Mouse (Mus musculus) c-Kit-positive CD71-positive TER-119-negative erythroid progenitor cells, embryonic 14.5 days (primary cell): ENCODE measurements around the gene Skp1a.

Experiments used
- DNase-seq: peaks from one replicate; pipeline ENCODE4 v3.0.0-alpha.2; 2013; ENCODE audit warnings: low read depth

The Skp1a gene

DNA sequence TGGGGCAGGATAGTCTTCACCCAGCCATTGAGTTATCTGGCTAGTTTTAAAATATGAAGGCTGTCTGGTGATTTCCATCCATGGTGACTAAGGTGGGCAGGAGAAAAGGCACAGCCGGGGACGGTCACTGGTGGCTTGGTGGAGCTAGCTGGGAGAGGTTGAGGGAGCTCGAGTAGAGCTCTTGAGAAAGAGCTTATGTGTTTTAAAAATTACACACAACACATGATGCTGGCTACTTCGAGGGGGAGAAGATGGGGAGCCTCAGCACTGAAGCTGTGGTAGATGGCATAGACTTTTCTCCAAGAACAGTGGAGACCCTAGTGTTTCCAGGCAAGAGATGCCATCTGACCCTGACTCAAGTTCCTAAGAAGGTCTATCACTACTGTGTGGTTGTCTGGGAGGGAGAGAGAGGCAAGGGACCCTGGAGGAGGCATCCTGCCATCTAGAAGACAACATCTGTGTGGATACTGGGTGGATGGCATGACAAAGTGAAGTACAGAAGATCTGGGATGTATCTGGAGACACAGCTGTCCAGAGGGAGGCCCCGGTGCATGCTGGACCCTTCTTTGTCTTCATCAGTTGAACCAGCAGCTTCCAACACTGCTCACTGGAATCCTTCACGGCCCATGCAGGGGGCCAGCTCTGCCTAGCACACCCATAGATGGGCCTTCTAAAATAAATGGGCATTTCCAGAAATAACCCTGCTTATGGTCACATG lies 45.8 kb downstream of the Skp1a start:
- DNase-seq, result no peak

DNA sequence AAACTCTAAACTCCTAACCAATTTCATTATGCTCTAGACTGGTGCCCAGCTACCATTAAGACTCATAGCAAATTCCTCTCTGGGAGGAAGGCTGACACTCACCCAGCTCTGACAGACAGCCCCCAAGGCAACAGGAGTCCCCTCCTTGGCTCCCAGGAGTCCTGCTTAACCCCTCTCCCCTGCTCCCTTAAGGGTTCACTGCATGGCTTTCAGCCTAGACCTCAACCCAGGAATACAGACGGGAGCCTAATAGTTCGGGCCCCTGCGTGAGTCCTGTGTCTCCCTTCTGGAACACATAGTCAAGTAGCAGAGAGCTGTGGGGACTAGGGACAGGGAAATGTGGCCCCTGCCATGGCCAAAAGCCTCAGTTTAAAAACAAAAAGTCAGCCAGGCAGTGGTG lies 46.4 kb downstream of the Skp1a start:
- no peak for DNase-seq

DNA sequence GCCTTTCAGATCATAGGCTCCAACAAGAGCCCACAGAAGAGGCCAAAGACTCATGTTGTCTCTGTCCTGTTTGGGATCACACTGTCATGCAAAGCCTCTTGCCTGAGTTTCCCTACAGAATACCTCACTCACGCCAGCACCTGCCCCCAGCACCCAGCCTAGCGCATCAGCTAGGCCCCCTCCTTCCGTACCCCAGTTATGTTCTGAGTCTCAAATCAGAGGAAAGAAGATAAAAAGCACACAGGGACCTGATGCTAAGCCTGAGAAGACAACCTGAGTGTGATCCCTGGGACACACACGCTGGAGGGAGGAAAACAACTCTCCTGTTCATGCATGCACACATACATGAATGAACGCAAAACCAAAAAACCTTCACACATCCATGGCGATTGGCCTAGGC lies 47.2 kb downstream of the Skp1a start:
- DNase-seq, result no peak

DNA sequence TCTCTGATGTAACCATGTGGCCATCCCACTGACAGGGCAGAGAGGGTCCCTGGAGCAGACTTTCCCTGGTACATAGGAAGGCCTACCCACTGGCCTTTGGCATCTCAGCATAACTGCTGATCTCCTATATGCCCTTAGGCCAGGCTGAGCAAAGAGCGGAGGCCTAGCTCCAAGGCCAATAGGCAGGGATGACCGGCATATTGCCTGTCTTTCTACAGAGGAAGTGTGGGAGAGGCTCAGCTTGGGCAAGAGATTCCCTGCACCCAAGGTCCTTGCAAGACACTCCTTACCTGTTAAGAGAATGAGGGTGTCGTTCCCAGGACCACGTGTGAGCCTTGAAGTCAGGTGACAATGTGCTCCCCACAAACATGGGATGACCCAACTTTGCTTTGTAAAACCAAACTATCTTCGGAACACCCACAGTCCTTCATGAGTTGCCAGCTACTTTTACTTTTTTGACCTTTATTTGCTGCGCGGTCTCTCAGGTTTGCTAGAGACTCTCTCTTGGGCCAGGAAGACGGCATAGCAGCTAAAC lies 47.9 kb downstream of the Skp1a start:
- DNase-seq, result no peak

DNA sequence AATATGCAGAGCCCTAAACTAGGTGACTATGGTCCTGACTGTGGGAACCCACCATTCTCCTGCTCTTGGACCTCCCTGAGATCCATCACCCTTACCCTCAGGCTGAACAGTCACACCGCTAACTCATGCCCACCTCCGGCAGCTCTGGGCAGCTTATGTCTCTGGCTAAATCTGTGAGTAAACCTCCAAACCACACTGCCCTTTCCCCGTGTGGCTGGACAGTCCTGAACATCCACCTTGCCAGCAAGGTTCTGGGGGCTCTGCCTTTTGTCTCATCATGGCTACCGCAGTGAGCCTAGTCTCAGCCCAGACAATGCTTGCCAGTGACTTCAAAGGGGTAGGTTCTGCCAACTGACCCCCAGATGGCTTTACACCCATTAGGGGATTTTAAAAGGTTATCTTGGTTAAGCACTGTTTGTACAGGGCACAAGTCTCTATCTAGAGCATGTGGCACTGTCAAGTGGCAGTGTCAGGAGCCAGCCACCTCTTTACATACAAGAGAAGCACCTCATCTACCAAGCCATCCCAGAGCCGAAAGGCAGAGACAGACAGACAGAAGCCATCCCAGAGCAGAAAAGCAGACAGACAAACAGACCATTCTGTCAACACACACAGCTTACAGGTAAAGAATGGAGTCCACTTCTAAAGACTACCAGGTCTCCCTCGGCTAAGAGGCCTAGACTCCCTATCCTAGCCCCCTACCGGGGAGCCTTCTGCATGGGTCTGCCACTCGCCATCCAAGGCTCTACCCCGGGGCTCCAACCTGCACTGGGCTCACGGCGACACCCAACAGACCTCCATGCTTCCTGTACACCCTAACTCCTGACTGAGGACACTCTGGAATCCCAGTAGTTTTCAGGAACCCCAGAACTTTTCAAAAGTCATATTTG lies 49.0 kb downstream of the Skp1a start:
- DNase-seq, result no peak

DNA sequence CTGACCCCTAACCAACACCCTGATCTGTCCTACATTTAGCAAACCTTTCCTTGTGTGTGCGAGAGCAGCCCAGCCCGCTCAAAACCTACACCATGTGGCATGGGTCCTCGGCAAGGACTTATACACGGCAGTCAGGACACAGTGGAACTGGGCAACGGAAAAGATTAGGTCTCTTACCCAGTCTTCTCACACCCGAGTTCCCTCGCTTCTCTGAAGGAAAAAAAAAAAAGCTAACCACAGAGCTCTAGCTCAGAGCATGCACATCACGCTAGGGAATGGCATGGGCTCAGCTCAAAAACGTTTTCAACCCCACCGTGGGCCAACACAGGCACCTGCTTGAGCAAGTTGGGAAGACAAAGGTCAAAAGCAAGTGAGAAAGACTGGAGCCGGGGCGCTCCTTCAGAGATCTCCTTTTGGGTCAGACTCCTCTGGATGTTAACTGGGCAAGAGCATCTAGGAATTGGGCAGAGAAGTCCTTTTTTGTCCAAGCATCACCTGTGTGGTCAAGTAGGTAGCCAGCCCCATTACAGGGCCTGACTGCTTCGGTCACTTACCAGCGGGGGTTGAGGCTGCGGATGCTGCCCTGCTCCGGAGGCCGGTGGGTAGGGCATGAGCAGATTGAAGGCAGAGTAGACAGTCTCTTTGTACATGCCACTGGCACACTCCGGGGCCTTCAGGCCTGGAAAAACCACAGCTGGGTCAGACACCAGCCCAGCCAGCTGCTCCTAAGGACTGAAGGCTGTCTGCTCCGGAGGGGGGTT lies 50.0 kb downstream of the Skp1a start:
- DNase-seq, result no peak

DNA sequence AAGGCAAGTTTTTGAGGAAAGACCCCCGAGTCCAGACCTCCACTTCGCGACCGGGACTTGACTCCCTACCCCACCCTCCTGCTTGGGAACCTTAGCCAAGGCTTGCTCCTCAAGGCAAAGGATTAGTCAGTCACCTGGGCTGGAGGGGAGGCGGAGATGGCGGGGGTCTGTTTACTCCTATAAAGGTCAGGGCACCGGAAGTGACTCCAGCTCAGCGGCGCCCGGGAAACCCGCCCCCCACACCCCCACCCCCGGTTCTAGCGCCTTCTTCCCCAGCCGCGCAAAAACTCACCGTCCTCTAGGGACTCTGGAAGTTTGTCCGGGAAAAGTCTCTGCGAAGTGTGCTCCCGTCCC lies 50.6 kb downstream of the Skp1a start:
- no peak for DNase-seq

DNA sequence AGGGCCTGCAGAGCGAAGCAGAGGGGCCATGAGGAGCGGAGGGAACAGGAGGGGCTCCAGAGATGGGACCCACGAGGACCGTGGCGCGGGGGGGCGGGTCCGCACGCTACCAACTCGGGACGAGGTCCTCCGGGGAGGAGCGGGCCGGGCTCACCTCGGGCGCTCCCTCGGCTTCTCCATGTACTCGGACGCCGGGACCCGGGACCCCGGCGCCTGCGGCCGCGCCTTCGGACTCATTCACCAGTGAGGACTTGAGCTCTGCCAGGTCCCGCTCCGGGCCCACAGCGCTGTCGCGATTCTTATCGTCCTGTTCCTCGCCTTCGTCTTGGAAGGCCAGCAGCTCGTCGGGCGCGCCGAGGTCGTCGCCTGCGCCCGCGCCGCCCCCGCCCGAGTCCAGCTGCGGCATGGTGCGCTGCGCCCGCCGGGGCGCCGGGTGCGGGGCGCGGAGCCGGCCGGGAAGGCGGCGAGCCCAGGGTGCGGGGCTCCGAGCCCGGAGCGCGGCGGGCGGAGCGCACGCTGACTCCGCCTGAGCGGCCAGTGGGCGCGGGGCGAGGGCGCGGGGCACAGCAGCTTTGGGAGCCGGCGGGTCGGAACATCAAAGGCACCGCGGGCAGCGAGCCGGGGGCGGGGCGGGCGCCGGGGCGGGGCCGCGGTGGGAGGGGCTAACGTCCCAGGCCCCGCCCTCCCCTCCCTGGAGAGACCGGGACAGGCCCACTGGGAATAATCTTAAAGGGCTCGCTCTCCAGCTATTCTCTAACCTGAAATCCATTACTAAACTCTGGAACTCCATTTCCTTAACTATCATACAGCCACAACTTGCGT lies 51.2 kb downstream of the Skp1a start, which contains the start of gene Tcf7:
TSS of gene Tcf7 (minus strand) at position 241 of the 822 bp plus-strand sequence.
- DNase-seq, result no peak

DNA sequence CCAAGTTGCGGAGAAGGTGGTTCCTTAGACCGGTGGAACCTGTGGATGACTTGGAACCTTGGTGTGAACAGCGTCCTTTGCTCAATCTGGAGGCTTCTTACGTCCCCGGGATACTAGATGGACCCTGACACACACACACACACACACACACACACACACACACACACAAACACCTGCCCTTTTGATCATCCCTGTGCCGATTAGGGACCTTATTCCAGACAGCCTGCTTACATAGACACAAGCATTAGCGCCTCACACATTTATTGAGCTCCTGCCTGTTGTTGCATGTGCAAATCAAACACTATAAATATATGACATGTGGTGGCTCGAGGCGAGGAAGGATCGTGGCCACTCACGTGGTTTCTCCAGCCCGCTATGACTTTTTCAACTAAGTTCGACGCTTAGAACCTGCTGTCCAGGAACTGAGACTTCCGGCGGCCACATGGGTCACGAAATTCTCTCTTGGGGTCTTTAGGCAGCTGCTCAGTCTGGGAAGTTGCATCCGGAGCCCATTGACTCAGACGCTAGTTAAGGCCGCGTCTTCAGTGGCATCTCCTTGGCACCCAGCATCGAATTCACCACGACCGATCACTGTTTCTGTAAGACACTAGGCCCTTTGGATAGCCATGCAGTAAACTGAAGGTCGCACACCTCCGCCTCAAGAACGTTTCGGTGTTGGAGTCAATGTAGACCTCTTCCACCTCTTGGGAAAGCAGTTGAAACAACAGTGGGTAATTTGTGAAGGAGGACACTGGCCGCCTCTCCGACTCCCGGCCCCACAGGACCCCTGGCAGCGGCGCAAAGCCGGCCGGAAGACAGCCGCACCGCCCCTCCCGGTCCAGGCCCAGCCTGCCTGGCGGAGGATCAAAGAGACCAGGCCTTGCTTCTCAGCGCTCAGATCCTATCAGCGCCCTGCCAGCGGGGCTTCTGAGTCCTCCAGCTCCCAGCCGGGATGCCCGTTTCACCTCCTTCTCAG lies 52.1 kb downstream of the Skp1a start:
- DNase-seq, result no peak

DNA sequence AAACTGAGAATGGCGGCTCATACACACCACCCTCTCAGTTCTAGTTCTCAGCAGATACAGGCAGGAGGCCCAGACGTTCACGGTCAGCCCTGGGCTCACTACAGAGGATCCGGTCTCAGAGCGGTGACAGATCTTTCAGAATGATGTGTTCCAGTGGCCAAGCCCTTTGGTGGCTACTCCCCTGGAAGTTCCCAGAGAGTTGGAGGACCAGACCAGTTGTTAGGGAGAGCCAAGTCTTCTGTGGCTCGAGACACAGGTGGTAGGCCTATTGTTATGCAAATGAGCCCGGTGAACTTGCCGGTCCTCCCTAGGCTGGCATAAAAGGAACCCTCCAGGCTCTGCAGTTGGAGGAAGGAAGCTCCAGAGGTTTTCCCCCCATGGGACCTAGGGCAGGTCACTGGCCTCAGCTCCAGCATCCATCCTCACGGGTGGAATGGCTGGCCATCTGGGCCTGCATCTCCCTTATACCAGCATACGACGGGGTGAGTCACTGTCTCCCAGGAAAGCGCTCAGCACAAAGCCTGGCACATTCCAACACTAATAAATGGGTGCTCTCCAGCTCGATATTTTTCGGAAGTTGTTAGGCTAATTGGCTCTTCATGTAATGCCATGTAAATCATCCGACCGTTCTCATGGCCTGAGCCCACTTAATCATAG lies 54.6 kb downstream of the Skp1a start:
- DNase-seq, result no peak

DNA sequence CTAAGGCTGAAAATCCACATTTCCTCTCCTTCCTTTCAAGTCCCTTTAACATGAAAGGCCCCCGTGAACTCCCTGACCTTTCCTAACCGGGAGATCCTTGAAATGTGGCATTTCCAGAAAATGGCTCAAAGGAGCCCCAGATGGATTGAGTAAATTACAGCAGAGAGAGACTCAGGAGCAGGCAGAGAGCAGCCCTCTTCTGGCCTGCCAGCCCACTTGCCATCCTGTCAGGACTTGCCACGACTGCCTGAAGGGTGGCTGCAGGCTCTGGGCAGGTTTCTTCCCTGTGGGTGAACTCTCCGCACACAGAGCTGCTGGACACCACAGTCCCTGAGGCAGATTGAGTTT lies 55.1 kb downstream of the Skp1a start:
- no peak for DNase-seq

DNA sequence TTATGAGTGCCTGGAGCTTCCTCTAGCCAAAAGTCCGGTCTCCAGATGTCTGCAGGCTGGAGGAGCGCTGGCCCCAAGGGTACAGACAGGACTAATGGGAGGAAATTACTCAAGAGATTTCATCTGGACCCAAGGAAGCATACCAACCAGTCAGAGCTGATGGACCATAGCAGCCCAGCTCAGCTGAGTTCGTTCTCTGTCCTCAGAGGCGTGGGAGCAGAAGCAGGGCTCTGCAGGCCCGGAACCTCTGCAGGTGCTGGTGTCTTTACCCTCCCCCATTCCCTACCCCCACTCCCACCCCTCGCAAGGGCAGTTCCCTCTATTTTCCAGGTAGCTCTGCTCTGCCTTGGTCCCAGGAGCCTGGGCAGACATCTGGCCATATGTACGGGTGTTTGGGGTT lies 60.6 kb downstream of the Skp1a start:
- no peak for DNase-seq

DNA sequence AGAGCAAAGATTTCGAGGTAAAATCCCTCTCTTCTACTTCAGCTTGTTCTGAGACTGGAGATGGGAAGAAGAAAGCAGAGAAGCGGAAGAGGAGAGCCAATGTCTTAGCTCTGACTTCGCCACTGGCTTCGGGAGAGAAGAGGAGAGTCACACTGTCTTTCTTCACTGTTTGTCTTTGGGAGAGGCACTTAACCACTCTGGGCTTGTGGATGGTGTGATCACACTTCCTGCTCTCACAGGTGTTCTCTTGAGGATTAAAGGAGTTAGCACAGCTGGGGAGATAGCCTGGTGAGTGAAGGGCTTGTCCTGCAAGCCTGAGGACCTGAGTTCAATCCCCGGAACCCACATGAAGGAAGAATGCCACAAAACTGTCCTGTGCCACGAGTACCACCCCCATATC lies 61.1 kb downstream of the Skp1a start:
- no peak for DNase-seq

DNA sequence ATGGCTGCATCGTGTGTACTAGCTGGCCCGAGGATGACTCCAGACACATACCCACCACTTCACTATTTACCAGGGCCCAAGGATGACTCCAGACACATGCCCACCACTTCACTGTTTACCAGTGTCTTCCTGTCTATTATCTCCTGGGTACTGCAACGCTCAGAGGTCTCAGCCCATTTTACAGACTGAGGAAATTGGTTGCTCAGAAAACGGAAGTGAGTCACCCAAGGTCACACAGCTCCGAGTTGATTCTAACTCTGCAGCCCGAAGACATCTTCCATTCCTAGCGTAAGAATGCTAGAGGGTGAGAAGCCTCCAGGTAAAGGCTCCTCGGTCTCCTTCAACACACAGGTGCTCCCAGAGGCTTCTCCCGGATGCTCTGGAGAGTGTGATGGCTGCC lies 62.3 kb downstream of the Skp1a start:
- DNase-seq, result no peak
